Mouse (Mus musculus) spleen, postnatal 10 days (tissue): ENCODE data around the gene Slc41a1.
"Not testable (repeated sequence)": the region's sequence is repeated elsewhere in the genome, so short reads cannot be mapped to it uniquely, and the experiment has no call there.

Source experiments
- DNase-seq, 2 experiments: peaks; one replicate each; pipeline ENCODE4 v3.0.0; 2021 to 2022; ENCODE audit warnings: low spot score in 2 of 2

The Slc41a1 gene

DNA sequence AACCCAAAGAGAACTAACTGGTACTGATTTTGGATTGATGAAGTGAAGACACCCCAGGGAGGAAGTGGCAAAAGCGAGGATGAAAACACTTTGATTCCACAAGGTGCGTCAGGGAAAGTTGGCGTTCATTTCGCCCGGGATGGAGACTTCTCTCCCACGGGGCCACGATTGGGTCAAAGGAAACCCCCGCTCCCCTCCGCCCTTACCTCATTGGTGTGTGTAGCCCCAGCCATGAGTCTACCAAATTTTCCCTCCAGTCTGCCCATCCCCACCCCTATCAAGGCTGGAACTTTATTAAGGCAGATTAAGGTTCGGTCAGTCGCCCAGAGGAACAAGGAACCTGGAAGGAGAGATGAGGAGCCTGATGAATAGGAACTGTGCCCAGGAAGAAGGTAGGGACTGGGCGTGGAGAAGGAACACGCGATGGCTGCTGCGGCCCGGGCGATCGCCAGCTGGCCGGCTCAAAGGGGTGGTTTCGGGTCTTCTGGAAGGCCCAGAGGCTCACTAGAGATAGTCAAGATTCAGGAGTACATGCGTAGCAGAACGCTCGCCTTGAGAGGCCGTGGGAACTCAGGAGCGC is at the start of gene Slc41a1:
Gene Slc41a1 (plus strand): TSS at position 287 of the 580 bp plus-strand sequence.
- no peak for DNase-seq

DNA sequence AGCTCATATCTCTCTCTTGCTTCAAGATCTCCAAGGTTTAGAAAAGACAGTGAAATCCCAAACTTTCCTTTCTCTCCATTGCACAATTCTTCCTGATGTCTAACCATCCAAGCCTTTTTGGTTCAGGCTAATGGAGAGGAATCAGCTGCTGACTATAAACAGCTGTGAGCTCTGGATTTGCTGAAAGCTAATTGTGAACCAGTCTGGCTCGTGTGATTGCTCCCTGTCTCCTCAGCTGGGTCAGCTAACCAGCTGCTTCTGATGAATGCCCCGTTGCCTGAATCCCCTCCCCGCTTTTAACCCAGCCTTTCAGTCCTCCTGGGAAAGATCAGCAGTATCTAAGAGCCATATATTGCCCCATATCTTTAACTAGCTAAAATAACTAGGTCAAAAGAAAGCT is 32.7 kb upstream of the Slc41a1 start:
- DNase-seq = no peak

DNA sequence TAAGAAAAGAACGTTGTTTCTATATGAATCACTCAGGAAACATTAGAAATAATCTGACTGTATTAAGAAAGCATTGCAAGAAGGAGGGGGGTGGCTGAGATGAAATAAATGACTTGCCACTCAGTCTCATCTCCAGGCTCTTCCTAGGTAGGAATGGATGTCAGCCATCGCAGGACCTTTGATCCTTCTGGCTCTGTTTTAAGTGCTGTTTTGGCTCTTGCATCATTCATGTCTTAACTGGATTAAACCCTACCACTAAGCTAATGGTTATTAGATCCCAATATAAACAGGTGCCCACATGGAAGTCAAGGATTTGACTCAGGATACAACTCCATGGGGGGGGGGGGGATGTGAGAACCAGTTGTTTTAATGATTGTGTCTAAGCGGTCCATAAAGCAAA is 32.1 kb upstream of the Slc41a1 start:
- no peak for DNase-seq

DNA sequence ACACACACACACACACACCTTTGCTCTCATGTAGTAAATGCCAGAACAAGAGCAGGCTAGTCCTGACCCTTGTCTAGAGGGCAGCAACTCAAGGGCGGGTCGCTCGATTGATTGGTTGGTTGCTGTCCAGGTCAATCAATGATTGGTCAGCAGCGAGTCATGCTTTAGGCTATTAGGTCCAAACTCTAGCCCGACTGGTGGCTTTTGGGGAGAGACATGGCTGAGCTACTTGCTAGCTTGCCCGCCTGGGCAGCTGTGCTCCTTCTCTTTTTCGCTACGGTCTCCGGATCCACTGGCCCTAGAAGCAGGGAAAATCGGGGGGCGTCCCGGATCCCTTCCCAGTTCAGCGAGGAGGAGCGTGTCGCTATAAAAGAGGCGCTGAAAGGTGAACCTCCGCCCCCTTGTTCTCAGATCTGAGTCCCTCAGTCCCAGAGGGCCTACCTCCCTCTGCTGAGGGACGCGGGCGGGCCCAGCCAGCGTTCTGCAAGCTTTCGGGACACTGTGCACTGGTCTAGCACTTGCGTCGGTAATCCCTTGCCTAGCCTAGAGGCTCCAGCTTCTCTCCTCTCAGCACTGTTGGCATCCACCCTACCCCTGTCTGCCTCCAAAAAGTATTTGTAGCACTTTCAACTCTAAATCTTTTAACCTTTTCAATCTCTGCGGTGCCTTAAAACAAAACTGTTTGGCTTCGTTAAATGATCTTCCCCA is 29.9 kb upstream of the Slc41a1 start, which contains the start of gene Pm20d1:
Gene Pm20d1 (plus strand): TSS at position 180 of the 708 bp plus-strand sequence.
- no peak for DNase-seq

DNA sequence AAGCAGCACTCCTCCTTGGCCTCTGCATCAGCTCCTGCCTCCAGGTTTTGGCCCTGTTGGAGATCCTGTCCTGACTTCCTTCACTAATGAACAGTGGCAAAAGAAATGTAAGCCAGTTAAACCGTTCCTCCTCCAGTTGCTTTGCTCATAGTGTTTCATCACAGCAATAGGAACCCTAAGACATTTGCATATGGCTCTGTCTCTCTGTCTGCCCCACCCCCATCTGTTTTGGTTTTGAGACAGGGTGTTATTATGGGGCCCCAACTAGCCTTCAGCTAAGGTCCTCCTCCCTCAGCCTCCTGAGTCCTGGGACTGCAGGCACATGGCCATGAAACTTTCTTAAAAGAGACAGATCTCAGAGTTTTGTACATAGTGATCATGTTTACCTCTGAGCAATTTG is 27.3 kb upstream of the Slc41a1 start:
- DNase-seq = no peak

- no peak for DNase-seq
These were observed 26.2 kb upstream of the Slc41a1 start for GRCm38 (mm10) chr1:131801071-131801470.

DNA sequence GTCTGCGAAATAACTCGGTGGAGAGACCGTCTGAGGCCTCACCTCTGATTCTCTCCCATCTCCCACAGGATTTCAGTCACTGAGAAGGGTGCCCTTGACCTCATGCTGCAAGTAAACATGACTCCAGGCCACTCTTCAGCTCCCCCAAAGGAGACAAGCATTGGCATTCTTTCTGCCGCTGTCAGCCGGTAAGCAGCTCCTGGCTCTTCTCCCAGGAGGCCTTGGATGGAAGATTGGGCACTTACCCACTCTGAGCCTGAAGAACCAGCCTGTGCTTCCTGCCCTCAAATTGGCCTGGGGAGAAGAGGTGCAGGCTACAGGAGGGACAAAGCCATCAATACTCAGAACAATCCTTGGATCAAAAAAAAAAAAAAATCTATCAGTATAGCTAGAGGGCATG is 24.6 kb upstream of the Slc41a1 start:
- no peak for DNase-seq

DNA sequence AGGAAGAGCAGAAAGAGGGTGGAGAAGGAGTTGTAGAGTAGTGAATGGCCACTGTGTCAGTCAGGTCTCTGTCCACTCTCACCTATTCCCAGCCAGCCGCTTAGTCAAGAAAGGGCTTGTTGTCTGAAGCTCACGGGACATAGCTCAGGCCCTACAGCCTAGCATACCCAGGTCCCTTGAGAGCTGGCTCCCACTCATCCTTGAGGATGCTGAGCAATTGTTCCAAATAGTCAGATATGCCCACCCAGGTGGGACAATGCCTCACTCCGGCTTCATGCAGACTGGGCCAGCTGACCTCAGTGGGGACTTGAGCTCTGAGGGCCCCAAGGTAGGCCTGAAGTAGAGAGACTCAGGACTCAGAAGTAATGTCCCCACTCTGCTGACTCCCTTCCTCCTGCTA is 23.1 kb upstream of the Slc41a1 start:
- DNase-seq = no peak

- DNase-seq = no peak
These were observed 18.3 kb upstream of the Slc41a1 start for GRCm38 (mm10) chr1:131808986-131809385.

DNA sequence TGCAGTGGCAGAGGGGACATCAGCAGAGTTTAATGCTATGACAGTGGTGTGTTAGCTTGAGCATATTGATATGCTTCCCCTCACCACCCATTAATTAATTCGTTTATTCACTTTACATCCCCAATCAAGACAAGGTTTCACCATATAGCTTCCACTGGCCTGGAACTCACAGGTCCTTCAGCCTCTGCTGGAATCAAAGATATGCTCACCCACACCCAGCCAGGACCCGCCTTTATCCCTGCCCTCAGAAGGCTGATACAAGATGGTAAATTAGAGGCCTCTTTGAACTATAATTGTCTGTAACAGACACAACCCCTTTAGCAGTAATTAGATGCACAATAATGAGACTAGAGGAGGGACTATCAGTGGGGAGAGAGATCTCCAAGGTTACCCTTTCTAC is 17.6 kb upstream of the Slc41a1 start:
- DNase-seq = no peak

DNA sequence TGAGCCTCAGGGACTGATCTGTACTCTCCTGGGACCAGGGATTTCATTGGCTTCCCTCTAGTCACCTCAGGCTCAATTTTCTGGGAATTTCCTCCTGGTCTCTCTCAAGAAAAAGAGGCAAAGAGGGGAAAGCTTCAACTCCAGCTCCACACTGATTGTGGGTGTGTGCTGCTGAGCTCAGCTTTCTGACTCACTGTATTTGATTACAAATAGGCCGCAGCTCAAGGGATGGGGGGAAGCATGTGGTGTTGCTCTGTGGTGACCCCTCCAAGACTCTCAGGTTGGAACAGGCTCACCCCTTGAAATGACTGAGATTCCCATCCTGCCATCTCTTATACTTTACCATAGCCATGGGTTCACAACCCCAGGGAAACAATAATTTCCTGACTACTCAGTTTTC is 15.9 kb upstream of the Slc41a1 start:
- no peak for DNase-seq

DNA sequence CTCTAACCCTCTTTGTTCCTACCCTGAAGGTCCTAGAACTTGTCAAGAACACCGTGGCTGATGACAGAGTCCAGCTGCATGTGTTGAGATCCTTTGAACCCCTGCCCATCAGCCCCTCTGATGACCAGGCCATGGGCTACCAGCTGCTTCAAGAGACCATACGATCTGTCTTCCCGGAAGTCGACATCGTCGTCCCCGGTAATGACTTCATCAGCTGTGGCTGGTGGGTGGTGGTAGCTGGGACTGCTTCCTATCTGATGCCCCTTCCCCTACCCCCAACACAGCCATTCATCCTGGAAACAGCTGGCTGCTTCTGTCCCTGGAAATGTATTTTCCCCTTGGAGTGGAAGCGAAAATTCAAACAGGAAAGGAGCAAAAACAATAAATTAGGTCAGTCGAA is 15.3 kb upstream of the Slc41a1 start:
- no peak for DNase-seq

GRCm38 (mm10) chr1:131812631-131813295 is 14.5 kb upstream of the Slc41a1 start:
- no peak for DNase-seq

- no peak for DNase-seq
These were observed 13.6 kb upstream of the Slc41a1 start for GRCm38 (mm10) chr1:131813731-131814130.

GRCm38 (mm10) chr1:131814191-131814590 is 13.1 kb upstream of the Slc41a1 start:
- DNase-seq = no peak

DNA sequence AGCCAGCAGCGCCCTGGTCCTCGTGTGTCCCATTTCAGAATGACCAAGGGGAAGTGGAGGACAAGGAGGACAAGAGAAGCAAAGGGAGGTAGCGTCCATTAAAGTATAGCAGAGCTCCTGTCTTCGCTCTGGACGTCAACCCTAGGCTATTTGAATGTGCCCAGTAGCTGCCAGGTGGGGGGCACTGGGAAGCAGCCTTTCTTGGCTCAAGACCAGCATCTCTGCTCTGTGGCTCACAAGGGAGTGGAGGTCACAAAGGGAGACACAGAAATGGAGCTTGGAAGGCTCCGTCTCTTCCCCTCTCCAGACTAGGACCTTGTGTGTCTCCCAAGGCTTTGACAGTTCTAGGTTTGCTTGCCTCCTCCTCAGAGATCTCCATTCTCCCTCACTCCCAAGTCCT is 10.4 kb upstream of the Slc41a1 start:
- DNase-seq = no peak

DNA sequence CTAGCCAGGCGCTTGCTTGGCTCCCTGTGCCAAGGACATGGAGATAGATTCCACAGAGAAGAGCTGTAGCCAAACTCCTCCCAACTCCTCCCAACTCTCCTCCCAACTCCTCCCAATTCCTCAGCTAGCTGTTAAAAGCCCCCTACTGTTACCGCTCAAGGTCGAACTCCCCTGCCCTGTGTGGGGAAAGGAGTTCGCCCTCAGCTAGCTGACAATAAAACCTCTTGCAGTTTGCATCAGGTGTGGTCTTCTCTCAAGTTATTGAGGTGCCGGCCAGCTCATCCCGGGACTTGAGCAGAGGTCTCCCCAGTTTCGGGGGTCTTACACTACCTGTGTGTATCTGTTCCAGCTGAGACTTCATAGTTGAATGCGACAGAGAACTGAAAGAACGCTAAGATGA is 6.9 kb upstream of the Slc41a1 start:
- DNase-seq = not testable (repeated sequence)

DNA sequence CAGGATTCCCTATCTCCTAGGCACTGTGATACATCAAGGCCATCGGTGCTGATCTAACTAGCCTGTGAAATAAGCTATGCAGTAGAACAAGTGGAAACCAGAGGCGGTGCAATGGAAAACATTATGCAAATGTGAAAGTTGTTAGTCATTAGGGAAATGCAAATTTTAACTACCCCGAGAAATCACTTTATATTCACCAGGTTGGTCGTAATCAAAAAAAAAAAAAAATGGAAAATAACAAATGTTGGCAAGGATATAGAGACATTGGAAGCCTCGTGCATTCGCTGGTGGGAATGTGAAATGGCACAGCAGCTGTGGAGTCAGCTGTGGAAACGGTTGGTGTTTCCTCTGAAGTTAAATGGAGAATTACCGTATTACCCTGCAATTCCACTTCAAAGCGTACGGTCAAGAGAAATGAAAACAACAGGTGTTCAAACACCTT is 6.4 kb upstream of the Slc41a1 start:
- DNase-seq = no peak

- no peak for DNase-seq
These were observed 5.0 kb upstream of the Slc41a1 start for GRCm38 (mm10) chr1:131822292-131822691.

- no peak for DNase-seq
These were observed 4.3 kb upstream of the Slc41a1 start for GRCm38 (mm10) chr1:131822856-131823492.

DNA sequence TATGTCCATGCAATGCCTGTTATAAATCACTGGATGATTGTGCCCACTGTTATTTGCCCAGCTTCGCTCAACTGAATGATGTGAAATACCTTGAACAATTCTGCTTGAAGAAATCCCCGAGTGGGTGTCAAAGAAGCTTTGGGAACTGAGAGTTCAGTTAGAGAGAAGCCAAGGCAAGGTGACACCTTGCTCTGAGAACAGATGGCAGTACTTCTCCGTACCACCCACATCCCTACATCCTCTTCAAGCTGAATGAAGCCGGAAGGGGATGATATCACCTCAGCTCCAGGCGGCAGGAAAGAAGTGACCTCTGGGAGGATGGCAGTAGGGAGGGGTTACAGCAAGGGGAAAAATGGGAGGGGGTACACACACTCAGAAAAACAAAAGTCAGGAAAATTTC is 3.7 kb upstream of the Slc41a1 start:
- DNase-seq = no peak

- no peak for DNase-seq
These were observed 2.6 kb upstream of the Slc41a1 start for GRCm38 (mm10) chr1:131824528-131825181.
